Mouse (Mus musculus): Measurements from ENCODE around the gene Gm7694. TPM values are rescaled to one million over a fixed set of nuclear protein-coding genes. Genes with fewer than 3 reads are reported as not detected.

The Gm7694 gene
- total RNA-seq, 2 experiments from 2014 or later, result 0.39 to 0.76 TPM

- DNase-seq (ENCODE audit: low spot score), result no peak
These were observed 23.6 kb downstream of the Gm7694 start for GRCm38 (mm10) chr1:170282415-170283129.

- no peak for DNase-seq (ENCODE audit: low spot score)
These were observed 29.1 kb downstream of the Gm7694 start, which contains the start of gene Sh2d1b1 for GRCm38 (mm10) chr1:170277016-170277415. Sh2d1b1 (plus strand) TSS chr1:170277320.

- DNase-seq (ENCODE audit: low spot score), result no peak
These were observed 32.9 kb downstream of the Gm7694 start for GRCm38 (mm10) chr1:170273252-170273651.

GRCm38 (mm10) chr1:170270696-170271095 is 35.4 kb downstream of the Gm7694 start:
- no peak for DNase-seq (ENCODE audit: low spot score)

GRCm38 (mm10) chr1:170270281-170270680 is 35.9 kb downstream of the Gm7694 start:
- DNase-seq (ENCODE audit: low spot score), result no peak

- DNase-seq (ENCODE audit: low spot score), result peak; percentile 78
These were observed 50.6 kb downstream of the Gm7694 start for GRCm38 (mm10) chr1:170255560-170255910.

- DNase-seq (ENCODE audit: low spot score), result no peak
These were observed 51.1 kb downstream of the Gm7694 start for GRCm38 (mm10) chr1:170254893-170255559.

Other genes with a start within 250 kb of the Gm7694 start
- gene Ddr2, start 195.6 kb downstream of the Gm7694 start, total RNA-seq (2021), result 10 to 100 TPM; 10.1 to 15.8 TPM
- gene Uap1, start 131.4 kb downstream of the Gm7694 start, total RNA-seq (2021), result 10 to 100 TPM; 43.4 to 49.7 TPM
- gene Uhmk1, start 90.9 kb downstream of the Gm7694 start, total RNA-seq (2021), result 10 to 100 TPM; 11.7 to 15.6 TPM
- gene Sh2d1b2, start 73.6 kb downstream of the Gm7694 start, total RNA-seq (2021), result not detected
- not detected for gene Sh2d1b1, start 29.0 kb downstream of the Gm7694 start, total RNA-seq (2021)
- gene Spata46, start 2.5 kb upstream of the Gm7694 start, total RNA-seq (2021), result not detected